Mouse (Mus musculus): ENCODE measurements at regions not wholly inside any gene's neighbourhood (a gene's known extent, or its start where the extent isn't known, plus 50 kb on each side); places are given as distances from the start of the nearest gene placed in this dataset. TPM values are rescaled to one million over a fixed set of nuclear protein-coding genes. Genes with fewer than 3 reads are reported as not detected.

Small RNA genes lying in the stretch of these regions (microRNA-seq; reads per million reads assigned to microRNA genes)
- not detected for gene Gm23162 (ENCODE audit: borderline number of aligned reads)
- not detected for gene Gm26250 (ENCODE audit: borderline number of aligned reads)

Data from embryonic facial prominence, embryonic 15.5 days (tissue).